Mouse (Mus musculus) erythroblast, adult 5-6 weeks (primary cell): Measurements from ENCODE around the gene Ly6c2. TPM values are rescaled to one million over a fixed set of nuclear protein-coding genes. Genes with fewer than 3 reads are reported as not detected.
"Not testable (repeated sequence)": the region's sequence is repeated elsewhere in the genome, so short reads cannot be mapped to it uniquely, and the experiment has no call there.

Source experiments
- ATAC-seq: replicated peaks from 2 replicates; pipeline ENCODE4 v1.8.0; 2016; ENCODE audit warnings: moderate number of reproducible peaks, mild to moderate bottlenecking, moderate TSS enrichment, inconsistent platforms; ENCODE audit not compliant: poor library complexity, low FRiP score, severe bottlenecking
- total RNA-seq, 2 experiments: library from RNA; stranded (forward) in 1 of 2; stranded (reverse) in 1 of 2; fragments of 150-400 nt in 1 of 2; fragments of 200-764, 138-1000 nt in 1 of 2; gene quantifications; 2 replicates each; pipeline versions ENCODE4 v1.2.3 to v1.2.4; 2015 to 2017; ENCODE audit warnings: low replicate concordance in 2 of 2

Ly6c2 gene
- total RNA-seq (2015; ENCODE audit: low replicate concordance): 1,293 and 1,517 TPM in 2 replicates
- 164 and 383 TPM in 2 replicates for total RNA-seq (2017; ENCODE audit: low replicate concordance)

DNA sequence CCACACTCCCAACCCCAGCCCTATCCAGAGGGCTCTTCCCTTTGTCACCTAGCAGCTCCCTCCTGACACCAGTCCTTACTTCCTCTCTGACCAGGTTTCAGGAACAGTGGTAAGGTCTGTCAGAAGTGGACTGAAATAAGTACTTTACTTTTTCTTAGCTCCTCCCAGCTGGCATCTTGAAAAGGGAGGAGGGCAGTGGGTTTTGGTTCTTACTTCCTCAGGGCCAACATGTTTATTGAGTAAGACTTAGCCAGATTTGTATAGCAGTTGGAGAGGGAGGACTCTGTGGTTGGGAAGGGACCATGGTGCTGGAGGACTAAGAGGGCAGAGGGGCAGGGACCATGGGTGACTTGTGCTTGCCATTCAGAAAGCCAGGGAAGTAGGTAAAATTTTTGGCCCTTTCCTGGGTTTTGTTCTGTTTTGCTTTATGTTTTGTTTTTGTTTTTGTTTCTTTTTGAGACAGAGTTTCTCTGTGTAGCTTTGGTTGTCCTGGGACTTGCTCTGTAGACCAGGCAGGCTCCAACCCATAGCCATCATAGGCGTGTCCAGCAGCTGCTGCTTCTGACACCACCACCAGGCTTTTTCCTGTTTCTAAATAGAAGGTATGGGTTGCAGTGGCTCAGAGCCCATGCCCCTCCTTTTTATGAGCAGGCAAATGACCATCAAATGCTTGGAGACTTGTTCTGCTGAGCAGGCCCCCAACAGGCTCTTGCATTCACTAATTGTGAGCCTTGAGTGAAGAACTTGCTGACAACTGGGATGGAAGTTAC is at the start of gene Ly6c2:
Ly6c2 (minus strand) TSS at position 110 of the 770 bp plus-strand sequence.
- ATAC-seq: not testable (repeated sequence)

DNA sequence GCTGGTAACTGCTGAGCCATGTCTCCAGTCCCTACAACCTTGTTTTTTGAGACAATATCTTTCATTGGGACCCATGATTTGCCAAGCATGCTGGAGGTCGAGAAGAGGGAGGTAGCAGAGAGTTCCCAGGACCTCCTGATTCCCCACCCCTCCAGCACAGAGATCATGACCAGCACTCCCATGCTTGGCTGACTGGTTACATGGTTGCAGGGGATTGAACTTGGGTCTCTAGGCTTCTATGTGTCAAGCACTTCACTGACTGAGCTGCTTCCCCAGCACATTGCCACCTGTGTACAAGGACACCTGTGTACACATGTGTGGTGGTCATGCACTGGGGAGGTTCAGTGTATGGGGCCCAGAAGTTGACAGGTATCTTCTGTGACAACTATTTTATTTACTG is 45.9 kb upstream of the Ly6c2 start:
- no peak for ATAC-seq

DNA sequence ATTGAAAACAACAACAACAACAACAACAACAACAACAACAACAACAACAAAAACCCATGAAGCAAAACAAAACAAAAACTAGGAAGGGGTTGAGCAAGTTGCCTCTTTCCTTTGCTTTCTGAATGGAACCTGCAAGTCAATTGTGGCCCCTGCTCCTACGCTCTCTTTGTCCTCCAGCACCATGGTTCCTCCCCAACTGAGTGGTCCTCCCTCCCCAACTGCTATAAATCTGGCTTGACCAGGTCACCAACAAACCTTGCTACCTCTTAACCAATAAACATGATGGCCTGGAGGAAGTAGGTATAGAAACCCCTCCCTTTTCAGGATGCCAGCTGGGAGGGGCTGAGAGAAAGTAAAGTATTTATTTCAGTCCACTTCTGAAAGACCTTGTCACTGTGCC is 43.2 kb upstream of the Ly6c2 start, which contains the start of gene Ly6g:
Ly6g (plus strand) TSS at position 301 of the 400 bp plus-strand sequence.
- no peak for ATAC-seq

GRCm38 (mm10) chr15:75153087-75153486 is 41.3 kb upstream of the Ly6c2 start:
- ATAC-seq: no peak

DNA sequence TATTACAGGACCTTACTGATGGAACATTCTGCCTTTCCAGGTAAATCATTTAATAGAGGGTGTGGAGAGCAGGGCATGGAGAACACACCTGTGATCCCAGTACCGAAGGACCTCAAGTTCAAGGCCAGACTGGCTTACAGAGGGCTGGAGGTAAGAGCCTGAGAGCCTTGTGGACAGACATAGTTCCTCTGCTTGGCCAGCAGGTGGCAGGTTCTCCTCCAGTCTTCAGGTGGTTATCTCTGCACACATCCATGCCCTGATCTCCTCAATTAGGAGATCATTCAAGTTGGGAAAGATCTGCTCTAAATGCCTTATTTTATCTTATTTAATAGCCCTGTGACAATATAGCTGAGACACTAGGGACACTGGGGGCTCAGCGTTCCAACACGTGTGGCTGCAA is 32.0 kb upstream of the Ly6c2 start:
- ATAC-seq: no peak

DNA sequence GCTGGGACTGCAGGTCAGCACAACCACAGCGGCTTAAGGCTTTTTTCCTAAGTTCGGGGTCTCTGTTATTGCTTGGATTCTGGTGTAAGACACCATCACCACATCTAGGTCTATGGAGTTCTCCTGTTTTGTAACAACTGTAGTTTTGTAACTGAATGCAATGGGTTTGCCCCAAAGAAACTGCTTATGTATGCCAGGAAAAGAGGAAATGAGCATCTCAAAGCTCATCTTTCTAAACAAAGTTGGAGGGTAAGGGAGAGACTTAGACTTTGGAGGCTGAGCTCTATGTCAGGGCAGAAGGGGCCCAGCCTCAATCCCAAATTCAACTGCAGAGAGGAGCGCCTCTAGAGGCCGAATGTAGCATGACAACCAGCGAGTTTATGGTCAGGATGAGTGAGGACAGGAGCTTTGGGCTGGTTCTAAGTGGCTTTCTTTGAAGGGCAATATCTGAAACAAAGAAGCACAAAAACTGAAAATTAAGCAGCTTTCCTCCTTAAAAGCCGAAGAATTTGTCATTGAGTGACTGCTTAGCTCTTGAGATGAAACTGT is 30.1 kb upstream of the Ly6c2 start:
- ATAC-seq: not testable (repeated sequence)

DNA sequence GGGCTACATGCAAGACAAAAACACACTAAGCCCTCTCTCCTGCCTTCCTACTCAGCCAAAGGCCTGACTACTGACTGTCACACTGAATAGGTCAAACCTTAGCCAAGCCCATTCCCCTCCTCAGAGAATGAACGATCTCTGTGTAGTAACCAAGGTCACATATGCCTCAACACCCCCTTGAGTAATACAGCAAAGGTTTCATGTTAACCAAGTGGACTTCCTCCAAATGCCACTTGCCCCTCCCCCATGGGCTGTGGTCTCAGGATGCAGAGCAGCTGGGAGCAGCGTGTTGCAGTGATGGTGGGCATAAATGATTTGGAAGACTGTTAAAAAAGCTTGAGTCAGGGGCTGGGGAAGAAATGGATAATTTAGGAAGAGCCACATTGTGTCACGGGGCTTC is 26.0 kb upstream of the Ly6c2 start:
- ATAC-seq: not testable (repeated sequence)

DNA sequence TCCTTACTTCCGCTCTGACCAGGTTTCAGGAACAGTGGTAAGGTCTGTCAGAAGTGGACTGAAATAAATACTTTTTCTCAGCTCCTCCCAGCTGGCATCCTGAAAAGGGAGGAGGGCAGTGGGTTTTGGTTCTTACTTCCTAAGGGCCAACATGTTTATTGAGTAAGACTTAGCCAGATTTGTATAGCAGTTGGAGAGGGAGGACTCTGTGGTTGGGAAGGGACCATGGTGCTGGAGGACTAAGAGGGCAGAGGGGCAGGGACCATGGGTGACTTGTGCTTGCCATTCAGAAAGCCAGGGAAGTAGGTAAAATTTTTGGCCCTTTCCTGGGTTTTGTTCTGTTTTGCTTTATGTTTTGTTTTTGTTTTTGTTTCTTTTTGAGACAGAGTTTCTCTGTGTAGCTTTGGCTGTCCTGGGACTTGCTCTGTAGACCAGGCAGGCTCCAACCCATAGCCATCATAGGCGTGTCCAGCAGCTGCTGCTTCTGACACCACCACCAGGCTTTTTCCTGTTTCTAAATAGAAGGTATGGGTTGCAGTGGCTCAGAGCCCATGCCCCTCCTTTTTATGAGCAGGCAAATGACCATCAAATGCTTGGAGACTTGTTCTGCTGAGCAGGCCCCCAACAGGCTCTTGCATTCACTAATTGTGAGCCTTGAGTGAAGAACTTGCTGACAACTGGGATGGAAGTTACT is 23.5 kb upstream of the Ly6c2 start:
- not testable (repeated sequence) for ATAC-seq

GRCm38 (mm10) chr15:75132346-75132745 is 20.6 kb upstream of the Ly6c2 start:
- ATAC-seq: not testable (repeated sequence)

DNA sequence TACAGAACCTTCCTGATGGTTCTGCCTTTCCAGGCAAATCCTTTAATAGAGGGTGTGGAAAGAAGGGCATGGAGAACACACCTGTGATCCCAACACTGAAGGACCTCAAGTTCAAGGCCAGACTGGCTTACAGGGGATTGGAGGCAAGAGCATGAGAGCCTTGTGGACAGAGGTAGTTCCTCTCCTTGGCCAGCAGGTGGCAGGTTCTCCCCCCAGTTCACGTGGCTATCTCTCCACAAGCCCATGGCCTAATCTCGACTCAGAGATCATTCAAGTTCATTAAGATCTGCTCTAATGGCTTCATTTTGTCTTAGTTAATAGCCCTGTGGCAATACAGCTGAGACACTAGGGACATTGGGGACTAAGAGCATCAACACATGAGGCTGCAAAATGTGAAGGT is 8.3 kb upstream of the Ly6c2 start:
- no peak for ATAC-seq

GRCm38 (mm10) chr15:75118742-75119141 is 7.0 kb upstream of the Ly6c2 start:
- not testable (repeated sequence) for ATAC-seq

DNA sequence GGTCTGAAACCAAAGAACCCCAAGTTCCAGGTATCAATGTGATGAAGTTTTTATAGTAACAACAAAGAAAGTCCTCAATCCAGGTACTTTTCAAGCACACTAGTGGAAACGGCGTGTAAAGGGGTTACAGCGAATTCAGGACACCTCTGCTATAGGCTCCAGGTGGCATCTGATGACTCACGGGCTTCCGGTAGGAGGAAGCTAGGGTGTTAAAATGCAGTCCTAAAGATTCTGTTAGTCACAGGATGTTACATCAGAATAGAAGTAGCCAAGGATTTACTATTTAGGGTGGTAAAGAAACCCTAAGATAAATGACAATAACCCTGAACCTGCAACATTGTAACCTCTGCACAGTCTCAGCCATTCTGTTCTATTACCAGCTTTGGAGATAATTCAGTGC is 5.7 kb upstream of the Ly6c2 start:
- ATAC-seq: not testable (repeated sequence)

DNA sequence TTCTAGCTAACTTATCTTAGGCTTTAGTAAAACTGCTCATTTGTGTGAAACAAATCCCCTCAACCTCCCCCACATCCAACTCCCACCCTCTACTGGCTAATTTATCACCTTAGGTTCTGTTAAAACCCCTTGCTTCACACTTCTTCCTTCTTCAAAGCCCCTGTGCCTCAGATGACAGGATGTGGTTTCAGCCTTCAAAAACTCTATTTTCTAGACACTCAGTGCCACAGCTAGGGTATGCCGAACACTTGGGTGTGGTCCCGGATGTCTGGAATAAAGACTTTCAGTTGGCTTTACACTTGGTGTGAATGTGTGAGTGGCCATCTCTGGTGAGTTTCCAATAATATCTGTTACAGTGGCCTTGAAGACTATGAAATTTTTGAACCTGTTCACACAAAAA is 4.8 kb upstream of the Ly6c2 start:
- no peak for ATAC-seq

GRCm38 (mm10) chr15:75110424-75110823 is 1.3 kb downstream of the Ly6c2 start:
- ATAC-seq: not testable (repeated sequence)

GRCm38 (mm10) chr15:75099261-75099660 is 12.5 kb downstream of the Ly6c2 start:
- no peak for ATAC-seq

DNA sequence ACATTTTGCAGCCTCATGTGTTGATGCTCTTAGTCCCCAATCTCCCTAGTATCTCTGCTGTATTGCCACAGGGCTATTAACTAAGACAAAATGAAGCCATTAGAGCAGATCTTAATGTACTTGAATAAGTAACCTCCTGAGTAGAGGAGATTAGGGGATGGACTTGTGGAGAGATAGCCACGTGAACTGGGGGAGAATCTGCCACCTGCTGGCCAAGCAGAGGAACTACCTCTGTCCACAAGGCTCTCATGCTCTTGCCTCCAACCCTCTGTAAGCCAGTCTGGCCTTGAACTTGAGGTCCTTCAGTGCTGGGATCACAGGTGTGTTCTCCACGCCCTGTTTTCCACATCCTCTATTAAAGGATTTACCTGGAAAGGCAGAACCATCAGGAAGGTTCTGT is 23.7 kb downstream of the Ly6c2 start:
- ATAC-seq: not testable (repeated sequence)

DNA sequence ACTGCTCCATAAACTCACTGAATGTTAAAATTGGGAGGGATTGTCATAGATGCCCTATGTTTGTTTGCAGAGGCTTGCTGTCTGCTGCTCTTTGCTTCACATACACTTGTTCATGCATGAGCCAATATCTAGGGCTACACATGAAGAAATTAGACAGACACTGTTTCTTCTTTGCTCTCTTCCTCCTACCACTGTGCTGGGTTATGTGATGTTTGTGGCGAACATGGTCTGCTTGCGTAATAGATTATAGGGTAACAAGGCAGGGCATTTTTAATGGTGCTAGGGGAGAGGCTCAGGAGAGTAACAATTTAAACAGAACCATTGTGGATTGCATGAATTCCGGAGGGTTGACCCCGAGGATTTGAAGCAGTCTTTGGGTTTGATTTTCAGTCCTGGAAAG is 41.8 kb downstream of the Ly6c2 start:
- no peak for ATAC-seq

DNA sequence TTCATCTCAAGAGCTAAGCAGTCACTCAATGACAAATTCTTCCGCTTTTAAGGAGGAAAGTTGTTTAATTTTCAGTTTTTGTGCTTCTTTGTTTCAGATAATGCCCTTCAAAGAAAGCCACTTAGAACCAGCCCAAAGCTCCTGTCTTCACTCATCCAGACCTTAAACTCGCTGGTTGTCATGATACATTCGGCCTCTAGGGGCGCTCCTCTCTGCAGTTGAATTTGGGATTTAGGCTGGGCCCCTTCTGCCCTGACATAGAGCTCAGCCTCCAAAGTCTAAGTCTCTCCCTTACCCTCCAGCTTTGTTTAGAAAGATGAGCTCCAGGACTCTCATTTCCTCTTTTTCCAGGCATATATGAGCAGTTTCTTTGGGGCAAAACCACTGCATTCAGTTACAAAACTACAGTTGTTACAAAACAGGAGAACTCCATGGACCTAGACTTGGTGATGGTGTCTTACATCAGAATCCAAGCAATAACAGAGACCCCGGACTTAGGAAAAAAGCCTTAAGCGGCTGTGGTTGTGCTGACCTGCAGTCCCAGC is 49.7 kb downstream of the Ly6c2 start:
- ATAC-seq: not testable (repeated sequence)

DNA sequence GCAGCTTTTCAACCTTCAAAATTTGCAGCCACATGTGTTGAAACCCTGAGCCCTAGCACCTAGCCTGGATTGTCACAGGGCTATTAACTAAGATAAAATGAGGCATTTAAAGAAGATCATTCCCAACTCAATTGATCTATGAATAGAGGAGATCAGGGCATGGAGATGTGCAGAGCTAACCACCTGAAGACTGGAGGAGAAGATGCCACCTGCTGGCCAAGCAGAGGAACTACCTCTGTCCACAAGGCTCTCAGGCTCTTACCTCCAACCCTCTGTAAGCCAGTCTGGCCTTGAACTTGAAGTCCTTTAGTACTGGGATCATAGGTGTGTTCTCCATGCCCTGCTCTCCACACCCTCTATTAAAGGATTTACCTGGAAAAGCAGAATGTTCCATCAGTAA is 51.3 kb downstream of the Ly6c2 start:
- peak; percentile 60; the same call in 1 of the 2 replicates for ATAC-seq
